Mouse (Mus musculus) testis, adult 10 weeks (tissue): ENCODE measurements around the gene Prrt3. TPM values are rescaled to one million over a fixed set of nuclear protein-coding genes. Genes with fewer than 3 reads are reported as not detected.

Source experiments
- polyA plus RNA-seq: library from polyadenylated mRNA; stranded (reverse); fragments of 350-450 nt; fragmentation: Illumina TruSeq; extraction: RNeasy Lipid Tissue Mini Kit (QIAGEN cat#74804); gene quantifications from one replicate; pipeline ENCODE4 v1.2.3, GENCODE M21; 2014; ENCODE audit warnings: low read depth, low replicate concordance

Prrt3 gene
- polyA plus RNA-seq: not detected

GRCm38 (mm10) chr6:113501388-113502084, at the start of gene Prrt3:
Gene Prrt3 (minus strand): TSS chr6:113501931.

GRCm38 (mm10) chr6:113530932-113531839, 29.5 kb upstream of the Prrt3 start, which contains the start of the genes Emc3 and Fancd2:
Gene Emc3 (minus strand): TSS chr6:113531652.
Gene Fancd2 (plus strand): TSS chr6:113531682.

GRCm38 (mm10) chr6:113483100-113483615, 18.6 kb downstream of the Prrt3 start, which contains the start of gene Creld1:
Gene Creld1 (plus strand): TSS chr6:113483297.

GRCm38 (mm10) chr6:113471297-113471936, 30.3 kb downstream of the Prrt3 start, which contains the start of gene Il17rc:
Gene Il17rc (plus strand): TSS chr6:113471427.

GRCm38 (mm10) chr6:113457952-113458534, 43.7 kb downstream of the Prrt3 start, which contains the start of gene Il17re:
Gene Il17re (plus strand): TSS chr6:113458484.

Other genes with a start within 250 kb of the Prrt3 start
- not detected for gene Cpne9, start 219.6 kb downstream of the Prrt3 start, polyA plus RNA-seq
- 3.9 TPM for gene Brpf1, start 194.8 kb downstream of the Prrt3 start, polyA plus RNA-seq
- gene Ogg1, start 175.0 kb downstream of the Prrt3 start, polyA plus RNA-seq: 3.3 TPM
- 1.4 TPM for gene Camk1, start 157.9 kb downstream of the Prrt3 start, polyA plus RNA-seq
- gene Tada3, start 124.0 kb downstream of the Prrt3 start, polyA plus RNA-seq: 2.1 TPM
- gene Arpc4, start 123.8 kb downstream of the Prrt3 start, polyA plus RNA-seq: 32.3 TPM
- 10.6 TPM for gene Ttll3, start 112.7 kb downstream of the Prrt3 start, polyA plus RNA-seq
- 0.28 TPM for gene Rpusd3, start 82.6 kb downstream of the Prrt3 start, polyA plus RNA-seq
- 0.11 TPM for gene Cidec, start 66.2 kb downstream of the Prrt3 start, polyA plus RNA-seq
- gene Jagn1, start 59.4 kb downstream of the Prrt3 start, polyA plus RNA-seq: 25.8 TPM
- gene Il17re, start 43.4 kb downstream of the Prrt3 start, polyA plus RNA-seq: 1.8 TPM
- gene Il17rc, start 30.5 kb downstream of the Prrt3 start, polyA plus RNA-seq: not detected
- 0.45 TPM for gene Creld1, start 18.6 kb downstream of the Prrt3 start, polyA plus RNA-seq
- gene Emc3, start 29.7 kb upstream of the Prrt3 start, polyA plus RNA-seq: 58.5 TPM
- gene Fancd2, start 29.8 kb upstream of the Prrt3 start, polyA plus RNA-seq: 26.5 TPM
- gene Fancd2os, start 98.8 kb upstream of the Prrt3 start, polyA plus RNA-seq: 83.9 TPM
- 27.3 TPM for gene Brk1, start 102.8 kb upstream of the Prrt3 start, polyA plus RNA-seq
- gene Vhl, start 122.0 kb upstream of the Prrt3 start, polyA plus RNA-seq: 72.8 TPM
- gene Irak2, start 136.5 kb upstream of the Prrt3 start, polyA plus RNA-seq: 0.49 TPM
- gene Tatdn2, start 195.1 kb upstream of the Prrt3 start, polyA plus RNA-seq: 15.9 TPM
- 19.3 TPM for gene Ghrl, start 217.9 kb upstream of the Prrt3 start, polyA plus RNA-seq
- 26.1 TPM for gene Sec13, start 238.8 kb upstream of the Prrt3 start, polyA plus RNA-seq